8 mouse cellular contexts compared by ENCODE assay signal in genomic region chr7:125580625-125581316, GRCm38 (mm10). TPM values are rescaled to one million over a fixed set of nuclear protein-coding genes. Genes with fewer than 3 reads are reported as not detected.
DNase-seq lines count a peak whose midpoint lies in the region; ATAC-seq lines count a peak whose summit lies in the region.

No protein-coding gene starts in this region.

- 9% methylated on average over 16 of the region's 16 CpGs for WGBS in intestine, embryonic 14.5 days
- 10% methylated on average over 16 of the region's 16 CpGs for WGBS in neural tube, embryonic 12.5 days

- H3K9me3 ChIP-seq in intestine, embryonic 14.5 days (ENCODE audit: control insufficient read depth, low read length) = no peaks in the 10 kb centered on the region
- H3K9me3 ChIP-seq in neural tube, embryonic 12.5 days = no peaks in the 10 kb centered on the region

- no peak overlapping the region for H3K27ac ChIP-seq in intestine, embryonic 14.5 days (ENCODE audit: low read depth)
- no peak overlapping the region for H3K27ac ChIP-seq in neural tube, embryonic 12.5 days

- H3K4me1 ChIP-seq in intestine, embryonic 14.5 days (replicated peaks; ENCODE audit: control insufficient read depth, insufficient read depth, low read length) = peaks cover 21% of the 10 kb centered on the region
- peaks cover 13% of the 10 kb centered on the region for H3K4me1 ChIP-seq in neural tube, embryonic 12.5 days

- peak overlapping the region; percentile 17; the same call in 1 of the 2 replicates for H3K9ac ChIP-seq in intestine, embryonic 14.5 days (ENCODE audit: low read length)
- H3K9ac ChIP-seq in neural tube, embryonic 12.5 days = peak overlapping the region; percentile 53

- peak overlapping the region; percentile 34 for H3K4me3 ChIP-seq in intestine, embryonic 14.5 days (ENCODE audit: low read depth, low read length)
- H3K4me3 ChIP-seq in neural tube, embryonic 12.5 days = peak overlapping the region; percentile 28

- no peaks in the 10 kb centered on the region for H3K27me3 ChIP-seq in intestine, embryonic 14.5 days (replicated peaks; ENCODE audit: control insufficient read depth, insufficient read depth, low read length)
- no peaks in the 10 kb centered on the region for H3K27me3 ChIP-seq in neural tube, embryonic 12.5 days (replicated peaks)

- intact Hi-C loops in gastrocnemius, postnatal 36 days (cut with DNase I) = loop anchor here (2.0 to 5.0 kb wide), 2 partner anchors 108 to 158 kb away; no protein-coding TSS in a partner anchor

- H3K4me2 ChIP-seq in intestine, embryonic 14.5 days (ENCODE audit: low read length) = peak overlapping the region; percentile 73
- peak overlapping the region; percentile 86 for H3K4me2 ChIP-seq in neural tube, embryonic 12.5 days (replicated peaks)

- no peaks in the 10 kb centered on the region for H3K36me3 ChIP-seq in intestine, embryonic 14.5 days (ENCODE audit: control insufficient read depth, insufficient read depth, low read length)
- H3K36me3 ChIP-seq in neural tube, embryonic 12.5 days = no peaks in the 10 kb centered on the region

- peak; percentile 14 to 16 for DNase-seq in cerebellum, postnatal 36 days
- no peak for DNase-seq in cerebellum, adult 8-10 months
- peak; percentile 56 for DNase-seq in thymus, postnatal 14 days
- no peak for DNase-seq in thymus, postnatal 10 days (ENCODE audit: low spot score in 2 of 2)
- DNase-seq in intestine, embryonic 14.5 days (ENCODE audit: low spot score) = no peak
- no peak for DNase-seq in gastrocnemius, postnatal 36 days

- no peak for ATAC-seq in intestine, embryonic 14.5 days (replicated peaks; ENCODE audit: low FRiP score, low TSS enrichment, low read depth)
- ATAC-seq in neural tube, embryonic 12.5 days (ENCODE audit: low FRiP score, low read depth) = no peak
- no peak for ATAC-seq in cerebellum, adult (ENCODE audit: insufficient number of reproducible peaks, low FRiP score, low TSS enrichment)

RNA-seq across cellular contexts. Expression of gene Il21r, which starts 22.5 kb away (rescaled TPM):
- polyA plus RNA-seq in intestine, embryonic 14.5 days (2014; fragmentation: Nextera tagmentation; extraction: Ambion mirVana) = 0.37 and 0.40 TPM in 2 replicates
- 0.27 and 0.35 TPM in 2 replicates for polyA plus RNA-seq in neural tube, embryonic 12.5 days (2016; fragmentation: Nextera tagmentation; extraction: Ambion mirVana)
- under 1 TPM in 1 of 2 experiments, not detected in 1; 0.59 TPM for total RNA-seq in gastrocnemius, postnatal 36 days (2021)

RNA-seq across cellular contexts. Expression of gene Il4ra, which starts 28.9 kb away (rescaled TPM):
- polyA plus RNA-seq in intestine, embryonic 14.5 days (2014; fragmentation: Nextera tagmentation; extraction: Ambion mirVana) = 6.2 and 8.2 TPM in 2 replicates
- 5.1 and 5.3 TPM in 2 replicates for polyA plus RNA-seq in neural tube, embryonic 12.5 days (2016; fragmentation: Nextera tagmentation; extraction: Ambion mirVana)
- 1 to 10 TPM; 4.7 to 6.2 TPM for total RNA-seq in gastrocnemius, postnatal 36 days (2021)

Comparison
In these comparisons a context has a peak if more than half of its experiments do, and no peak if none do; other contexts are left out.
1. DNase-seq: peak in cerebellum, postnatal 36 days (2 of 2) and thymus, postnatal 14 days (single experiment); none in cerebellum, adult 8-10 months (single experiment), thymus, postnatal 10 days (0 of 2), intestine, embryonic 14.5 days (single experiment) and gastrocnemius, postnatal 36 days (0 of 2).